Mouse (Mus musculus): Measurements from ENCODE around the gene Mon1a. TPM values are rescaled to one million over a fixed set of nuclear protein-coding genes. Genes with fewer than 3 reads are reported as not detected.

Gene Mon1a
- total RNA-seq (2023): 9.3 and 9.5 TPM in 2 replicates

GRCm38 (mm10) chr9:107887804-107888266 is at the start of gene Mon1a:
Mon1a (plus strand) TSS chr9:107888151.

GRCm38 (mm10) chr9:107873137-107873536 is 14.8 kb upstream of the Mon1a start, which contains the start of gene Rbm6:
Rbm6 (minus strand) TSS chr9:107873237.

GRCm38 (mm10) chr9:107906252-107906966 is 18.5 kb downstream of the Mon1a start, which contains the start of gene Mst1r:
Mst1r (plus strand) TSS chr9:107906873.

GRCm38 (mm10) chr9:107928169-107928568 is 40.2 kb downstream of the Mon1a start, which contains the start of gene Actl11:
Actl11 (plus strand) TSS chr9:107928469.

GRCm38 (mm10) chr9:107935374-107935773 is 47.4 kb downstream of the Mon1a start, which contains the start of gene Camkv:
Camkv (plus strand) TSS chr9:107935674.

GRCm38 (mm10) chr9:107949922-107950235 is 61.9 kb downstream of the Mon1a start, which contains the start of gene Traip:
Traip (plus strand) TSS chr9:107950136.

Other genes with a start within 250 kb of the Mon1a start
- gene Slc38a3, start 218.6 kb upstream of the Mon1a start, total RNA-seq (2023): not detected in 2 replicates
- not detected in 2 replicates for gene Gnat1, start 208.4 kb upstream of the Mon1a start, total RNA-seq (2023)
- gene Sema3f, start 177.7 kb upstream of the Mon1a start, total RNA-seq (2023): not detected in 2 replicates
- gene Rbm5, start 117.2 kb upstream of the Mon1a start, total RNA-seq (2023): 205 and 225 TPM in 2 replicates
- gene Rbm6, start 14.9 kb upstream of the Mon1a start, total RNA-seq (2023): 49.9 and 76.4 TPM in 2 replicates
- gene Mst1r, start 18.7 kb downstream of the Mon1a start, total RNA-seq (2023): 0.29 and 0.69 TPM in 2 replicates
- not detected in 2 replicates for gene Actl11, start 40.3 kb downstream of the Mon1a start, total RNA-seq (2023)
- gene Camkv, start 47.5 kb downstream of the Mon1a start, total RNA-seq (2023): not detected in 2 replicates
- gene Traip, start 62.0 kb downstream of the Mon1a start, total RNA-seq (2023): 19.4 and 24.4 TPM in 2 replicates
- 71.8 and 86.9 TPM in 2 replicates for gene Uba7, start 87.4 kb downstream of the Mon1a start, total RNA-seq (2023)
- gene Gm20661, start 94.9 kb downstream of the Mon1a start, total RNA-seq (2023): 0.41 TPM in 1 of 2 replicates, not detected in the other
- 1.6 and 1.9 TPM in 2 replicates for gene Inka1, start 97.7 kb downstream of the Mon1a start, total RNA-seq (2023)
- not detected in 2 replicates for gene Cdhr4, start 104.3 kb downstream of the Mon1a start, total RNA-seq (2023)
- gene Gm20662, start 108.2 kb downstream of the Mon1a start, total RNA-seq (2023): not detected in 2 replicates
- 111 and 125 TPM in 2 replicates for gene Ip6k1, start 114.3 kb downstream of the Mon1a start, total RNA-seq (2023)
- gene Gmppb, start 161.1 kb downstream of the Mon1a start, total RNA-seq (2023): 22.0 and 22.4 TPM in 2 replicates
- 4.5 and 5.6 TPM in 2 replicates for gene Amigo3, start 165.0 kb downstream of the Mon1a start, total RNA-seq (2023)
- not detected in 2 replicates for gene Mst1, start 192.3 kb downstream of the Mon1a start, total RNA-seq (2023)
- gene Rnf123, start 195.2 kb downstream of the Mon1a start, total RNA-seq (2023): 40.6 and 40.9 TPM in 2 replicates
- 42.5 and 52.9 TPM in 2 replicates for gene Apeh, start 206.5 kb downstream of the Mon1a start, total RNA-seq (2023)

Data from neutrophil, adult 65 days (primary cell).